Mouse (Mus musculus): ENCODE data around the gene Hrnr. TPM values are rescaled to one million over a fixed set of nuclear protein-coding genes. Genes with fewer than 3 reads are reported as not detected.

Gene Hrnr
- not detected in 2 replicates for total RNA-seq (2017)

DNA sequence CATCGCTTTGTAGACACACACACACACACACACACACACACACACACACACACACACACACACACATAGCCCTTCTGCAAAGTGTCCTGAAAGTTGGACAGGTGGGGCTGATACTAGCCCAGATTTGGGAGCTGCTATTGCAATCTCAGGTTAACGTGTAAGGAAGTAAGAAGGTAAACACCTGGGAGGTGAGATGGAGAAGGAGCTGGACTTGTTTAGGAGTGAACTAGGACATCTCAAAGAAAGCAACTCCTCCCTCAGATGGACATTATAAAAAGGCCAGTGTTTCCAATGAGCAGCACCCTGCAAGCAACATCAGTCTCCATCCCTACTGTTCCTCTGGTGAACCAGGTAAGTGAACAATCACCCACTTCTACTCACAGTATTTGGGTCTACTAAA lies at the start of gene Hrnr:
Gene Hrnr (plus strand): TSS at position 301 of the 400 bp plus-strand sequence.
- ATAC-seq (ENCODE audit: extremely low read depth, insufficient number of reproducible peaks, low FRiP score, poor library complexity, severe bottlenecking), result no peak

GRCm38 (mm10) chr3:93273223-93273622 lies 46.3 kb upstream of the Hrnr start, which contains the start of gene Flg:
TSS of gene Flg (plus strand) at chr3:93273523.
- ATAC-seq (ENCODE audit: extremely low read depth, insufficient number of reproducible peaks, low FRiP score, poor library complexity, severe bottlenecking), result no peak

DNA sequence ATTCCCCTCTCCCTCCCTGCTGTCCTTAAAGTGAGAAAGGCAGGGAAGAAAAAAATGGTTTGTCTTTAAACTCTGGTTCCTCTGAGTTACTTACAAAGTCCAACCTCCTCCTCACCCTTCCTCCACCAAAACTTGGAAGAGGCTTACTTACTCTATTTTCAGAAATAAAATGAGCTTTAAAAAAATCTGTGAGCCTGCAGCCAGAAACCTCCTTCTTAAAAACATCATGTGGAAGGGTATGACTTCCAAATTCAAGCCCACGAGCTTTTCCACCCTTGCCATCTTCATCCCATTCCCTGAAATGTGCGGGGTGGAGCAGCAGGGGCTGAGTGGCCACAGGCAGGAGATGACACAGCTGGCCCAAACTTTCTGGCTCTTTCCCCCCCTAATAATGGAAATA lies 22.0 kb upstream of the Hrnr start:
- no peak for ATAC-seq (ENCODE audit: extremely low read depth, insufficient number of reproducible peaks, low FRiP score, poor library complexity, severe bottlenecking)

GRCm38 (mm10) chr3:93299832-93300231 lies 19.7 kb upstream of the Hrnr start:
- no peak for ATAC-seq (ENCODE audit: extremely low read depth, insufficient number of reproducible peaks, low FRiP score, poor library complexity, severe bottlenecking)

GRCm38 (mm10) chr3:93301896-93302295 lies 17.7 kb upstream of the Hrnr start:
- no peak for ATAC-seq (ENCODE audit: extremely low read depth, insufficient number of reproducible peaks, low FRiP score, poor library complexity, severe bottlenecking)

DNA sequence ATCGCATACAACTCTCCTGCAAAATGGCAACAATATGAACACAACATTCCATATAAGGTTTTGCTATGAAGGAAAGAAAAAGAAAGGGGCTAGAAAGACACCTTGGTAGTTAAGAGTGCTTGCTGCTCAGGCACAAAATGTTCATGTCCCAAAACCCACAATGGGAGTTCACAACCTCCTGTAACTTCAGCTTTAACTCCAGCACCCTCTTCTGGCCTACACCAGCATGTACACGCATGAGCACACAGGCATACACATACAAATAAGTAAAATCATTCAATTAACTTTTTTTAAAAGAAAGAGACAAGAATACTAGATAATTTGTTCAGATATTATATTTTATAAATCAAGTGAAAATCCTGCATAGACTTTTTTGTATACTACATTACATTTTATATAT lies 13.4 kb upstream of the Hrnr start:
- ATAC-seq (ENCODE audit: extremely low read depth, insufficient number of reproducible peaks, low FRiP score, poor library complexity, severe bottlenecking), result no peak

- ATAC-seq (ENCODE audit: extremely low read depth, insufficient number of reproducible peaks, low FRiP score, poor library complexity, severe bottlenecking), result no peak
Measured at GRCm38 (mm10) chr3:93311371-93311770, 8.2 kb upstream of the Hrnr start.

- ATAC-seq (ENCODE audit: extremely low read depth, insufficient number of reproducible peaks, low FRiP score, poor library complexity, severe bottlenecking), result no peak
Measured at GRCm38 (mm10) chr3:93314388-93314787, 5.2 kb upstream of the Hrnr start.

- no peak for ATAC-seq (ENCODE audit: extremely low read depth, insufficient number of reproducible peaks, low FRiP score, poor library complexity, severe bottlenecking)
Measured at GRCm38 (mm10) chr3:93337749-93338148, 18.2 kb downstream of the Hrnr start.

GRCm38 (mm10) chr3:93340021-93340420 lies 20.5 kb downstream of the Hrnr start:
- ATAC-seq (ENCODE audit: extremely low read depth, insufficient number of reproducible peaks, low FRiP score, poor library complexity, severe bottlenecking), result no peak

DNA sequence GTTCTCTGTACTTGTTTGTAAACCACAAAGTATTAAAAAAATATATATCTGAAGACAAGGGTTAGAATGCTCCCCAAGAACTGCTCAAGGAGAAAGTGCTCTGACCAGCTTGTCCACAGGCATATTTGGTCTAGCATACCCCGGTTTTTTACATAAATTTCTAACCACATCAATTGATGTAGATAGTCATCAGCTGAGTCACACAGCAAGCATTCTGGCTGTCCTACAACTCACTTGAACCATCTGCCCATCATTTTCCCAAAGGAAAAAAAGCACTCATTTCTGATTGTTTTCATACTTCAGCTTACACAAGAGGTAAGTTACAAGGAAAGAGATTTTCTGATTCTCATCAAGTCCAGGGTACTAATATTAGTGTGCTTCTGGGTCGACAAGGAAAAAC lies 27.3 kb downstream of the Hrnr start:
- no peak for ATAC-seq (ENCODE audit: extremely low read depth, insufficient number of reproducible peaks, low FRiP score, poor library complexity, severe bottlenecking)

DNA sequence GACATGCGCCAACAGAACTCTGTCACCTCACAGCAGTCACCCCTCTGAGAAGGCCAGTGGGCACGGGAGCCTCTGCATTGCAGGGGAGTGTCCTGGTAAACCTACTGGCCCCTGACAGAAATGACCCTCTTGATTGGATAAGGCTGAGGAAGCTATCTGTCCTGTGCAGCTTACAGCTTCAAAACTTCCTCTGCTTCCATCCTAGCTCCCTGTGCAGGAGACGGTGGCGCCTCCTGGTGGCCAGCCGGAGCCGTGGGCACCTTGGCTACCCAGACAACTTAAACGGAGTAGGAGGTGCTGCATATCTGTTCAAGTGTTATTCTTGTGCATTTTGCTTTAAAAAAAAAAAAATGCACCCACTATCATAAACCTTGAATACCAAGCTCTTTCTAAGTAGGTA lies 40.5 kb downstream of the Hrnr start:
- no peak for ATAC-seq (ENCODE audit: extremely low read depth, insufficient number of reproducible peaks, low FRiP score, poor library complexity, severe bottlenecking)

DNA sequence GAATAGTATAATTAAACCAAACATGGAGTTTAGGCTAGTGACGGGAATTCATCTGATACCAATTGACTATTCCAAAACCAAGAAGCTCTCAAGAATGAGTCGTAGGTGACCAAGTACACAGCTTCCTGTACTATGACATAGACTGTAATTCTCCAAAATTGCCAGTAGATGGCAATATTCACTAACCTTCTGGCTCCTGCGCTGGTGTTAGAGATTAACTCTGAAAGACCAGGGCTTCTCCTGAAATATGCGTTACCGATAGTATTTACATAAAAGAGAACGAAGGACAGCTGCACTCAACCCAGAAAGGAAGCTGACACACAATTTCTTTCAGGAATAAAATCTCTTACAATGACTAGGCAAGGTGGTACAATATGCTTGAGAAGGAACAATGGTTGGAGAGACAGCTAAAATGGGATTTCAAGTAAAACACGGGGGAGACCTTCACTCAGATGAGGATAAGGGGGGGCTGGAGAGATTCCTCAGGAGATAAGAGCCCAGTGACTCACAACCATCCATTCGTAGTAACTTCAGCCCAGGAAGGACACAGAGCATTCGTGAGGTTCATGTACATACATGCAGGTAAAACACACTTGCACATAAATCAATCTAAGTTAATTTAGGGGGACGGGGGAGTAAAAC lies 42.5 kb downstream of the Hrnr start:
- ATAC-seq (ENCODE audit: extremely low read depth, insufficient number of reproducible peaks, low FRiP score, poor library complexity, severe bottlenecking), result peak; percentile 82

GRCm38 (mm10) chr3:93366966-93367575 lies 47.5 kb downstream of the Hrnr start:
- no peak for ATAC-seq (ENCODE audit: extremely low read depth, insufficient number of reproducible peaks, low FRiP score, poor library complexity, severe bottlenecking)

DNA sequence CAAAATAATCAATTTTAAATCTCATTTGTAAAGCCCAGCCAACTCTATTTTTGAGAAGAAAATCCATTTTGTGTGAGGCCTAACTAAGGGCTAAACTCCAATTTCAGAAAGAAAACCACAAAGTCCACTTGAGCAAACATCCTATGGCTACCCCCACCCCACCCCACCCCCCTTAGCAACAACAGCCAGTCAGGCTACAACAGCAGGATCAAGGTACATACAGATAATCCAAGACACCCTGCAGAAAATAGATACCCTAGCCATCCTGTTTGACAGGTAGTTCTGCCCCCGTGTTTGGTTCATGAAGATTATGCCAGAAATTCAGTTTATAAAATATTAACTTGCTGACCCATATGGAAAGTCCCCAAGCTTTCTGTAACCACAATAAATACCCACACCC lies 48.6 kb downstream of the Hrnr start:
- ATAC-seq (ENCODE audit: extremely low read depth, insufficient number of reproducible peaks, low FRiP score, poor library complexity, severe bottlenecking), result no peak

- no peak for ATAC-seq (ENCODE audit: extremely low read depth, insufficient number of reproducible peaks, low FRiP score, poor library complexity, severe bottlenecking)
Measured at GRCm38 (mm10) chr3:93373416-93373815, 53.9 kb downstream of the Hrnr start.

- ATAC-seq (ENCODE audit: extremely low read depth, insufficient number of reproducible peaks, low FRiP score, poor library complexity, severe bottlenecking), result no peak
Measured at GRCm38 (mm10) chr3:93375196-93375595, 55.6 kb downstream of the Hrnr start.

DNA sequence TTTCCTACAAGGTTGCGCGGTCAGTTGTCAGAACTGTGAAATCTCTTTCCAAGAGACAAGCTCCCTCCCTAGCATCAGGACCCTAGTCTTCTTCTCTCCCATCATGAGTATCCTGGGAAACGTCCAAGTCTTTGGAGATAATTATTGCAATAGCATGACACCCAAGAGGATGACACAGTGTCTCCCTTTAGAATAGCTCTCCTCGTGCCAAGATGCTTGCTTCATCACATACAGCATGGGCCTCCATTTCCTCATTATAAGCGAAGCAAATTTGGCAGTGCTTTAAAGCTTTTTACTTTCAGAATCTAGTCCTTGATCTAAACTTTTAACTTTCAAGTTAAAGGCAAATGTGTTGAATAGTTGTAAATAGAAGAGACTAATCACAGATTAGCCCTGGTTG lies 56.1 kb downstream of the Hrnr start:
- ATAC-seq (ENCODE audit: extremely low read depth, insufficient number of reproducible peaks, low FRiP score, poor library complexity, severe bottlenecking), result no peak

GRCm38 (mm10) chr3:93378146-93378545 lies 58.6 kb downstream of the Hrnr start:
- ATAC-seq (ENCODE audit: extremely low read depth, insufficient number of reproducible peaks, low FRiP score, poor library complexity, severe bottlenecking), result no peak

Measured in neutrophil, adult 5-6 weeks (primary cell).